Mouse (Mus musculus): Measurements from ENCODE around the gene Plcb1. TPM values are rescaled to one million over a fixed set of nuclear protein-coding genes. Genes with fewer than 3 reads are reported as not detected.

Gene Plcb1
- polyA plus RNA-seq, 1 experiment from 2014 or later = 5.2 TPM

DNA sequence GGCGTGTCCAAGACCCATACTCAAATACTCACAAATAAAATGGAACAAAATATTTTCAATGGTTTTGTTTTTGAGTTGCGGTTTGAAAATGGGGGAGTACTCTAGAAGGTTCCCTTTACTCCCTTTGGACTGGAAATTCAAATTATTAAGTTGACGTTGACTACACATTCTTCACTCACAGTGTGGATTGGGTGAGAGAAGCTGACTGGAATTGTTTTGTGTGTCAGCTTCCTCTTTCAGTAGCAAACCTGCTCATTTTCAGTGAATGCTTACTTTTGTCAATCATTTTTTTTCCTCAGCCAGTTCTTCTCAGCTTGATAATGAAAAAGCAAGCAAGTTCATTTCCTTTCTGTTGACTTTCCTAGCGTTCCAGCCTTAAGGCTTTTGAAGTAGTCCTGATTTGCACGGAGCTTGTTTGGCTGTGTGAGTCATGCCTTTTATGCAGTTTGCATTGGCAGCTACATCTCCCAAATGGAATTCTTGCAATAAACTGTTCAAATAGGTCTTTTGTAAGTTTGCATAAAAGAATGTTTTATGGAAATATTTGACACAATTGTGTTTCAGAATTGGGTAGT lies 306.8 kb downstream of the Plcb1 start:
- no peak for ATAC-seq (replicated peaks; ENCODE audit: insufficient number of reproducible peaks, insufficient read depth, low FRiP score, low read depth)

DNA sequence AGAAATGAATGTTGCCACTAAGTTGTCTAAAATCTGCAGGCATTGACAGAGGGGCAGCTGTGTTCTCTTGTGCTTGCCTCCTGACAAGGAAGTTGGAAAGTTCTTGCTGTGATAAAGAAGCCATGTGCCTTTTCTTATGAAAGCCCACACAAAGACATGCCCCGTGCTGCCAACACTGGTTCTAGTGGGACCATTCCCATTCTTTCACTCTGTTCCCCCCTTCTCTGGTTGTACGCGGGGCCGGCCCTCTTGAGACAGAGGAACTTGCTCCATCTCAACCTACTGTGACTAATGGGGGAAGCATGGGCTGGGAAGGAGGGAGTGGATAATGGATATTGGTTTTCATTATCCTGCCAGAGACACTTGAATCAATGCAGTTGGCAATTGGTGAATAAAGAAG lies 315.4 kb downstream of the Plcb1 start:
- H3K9ac ChIP-seq = no peak overlapping the region
- H3K36me3 ChIP-seq = no peaks in the 10 kb centered on the region
- H3K27me3 ChIP-seq = no peaks in the 10 kb centered on the region
- ATAC-seq (replicated peaks; ENCODE audit: insufficient number of reproducible peaks, insufficient read depth, low FRiP score, low read depth) = no peak
- no peak overlapping the region for H3K4me3 ChIP-seq
- H3K27ac ChIP-seq = no peak overlapping the region
- H3K9me3 ChIP-seq (replicated peaks) = no peaks in the 10 kb centered on the region
- H3K4me1 ChIP-seq (replicated peaks) = no peaks in the 10 kb centered on the region
- no peak overlapping the region for H3K4me2 ChIP-seq
- 79% methylated on average over 4 of the region's 4 CpGs for WGBS

More for the DNA sequence above, 306.8 kb downstream of the Plcb1 start:
- Histone ChIP-seq H3K36me3 (no peaks in the 10 kb centered on the region), H3K27ac (no peak overlapping the region), H3K4me1 (replicated peaks) (no peaks in the 10 kb centered on the region), H3K4me2 (no peak overlapping the region), H3K9me3 (replicated peaks) (no peaks in the 10 kb centered on the region), H3K9ac (no peak overlapping the region), H3K4me3 (no peak overlapping the region), H3K27me3 (no peaks in the 10 kb centered on the region)
- WGBS = 64% methylated on average over 5 of the region's 5 CpGs

DNA sequence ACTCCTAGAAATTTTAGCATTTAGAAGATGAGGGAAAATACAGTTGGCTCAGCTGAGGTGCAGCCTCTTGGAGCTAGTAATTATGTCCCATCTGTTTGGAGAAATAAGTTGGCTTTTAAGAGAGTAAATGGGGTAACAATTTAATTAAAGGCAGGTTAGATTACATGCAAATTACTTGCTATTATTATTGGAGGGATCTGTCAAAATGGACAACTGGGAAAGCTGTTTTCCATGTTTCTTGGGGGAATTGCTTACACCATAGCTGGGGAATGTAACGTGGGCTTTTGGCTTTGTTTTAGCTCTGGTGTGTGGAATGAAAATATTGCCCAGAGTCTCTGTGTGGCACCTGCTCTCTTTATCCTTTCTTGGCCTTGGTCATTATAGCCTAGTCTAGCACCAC lies 316.1 kb downstream of the Plcb1 start:
- 88% methylated on average over 1 of the region's 1 CpGs for WGBS

DNA sequence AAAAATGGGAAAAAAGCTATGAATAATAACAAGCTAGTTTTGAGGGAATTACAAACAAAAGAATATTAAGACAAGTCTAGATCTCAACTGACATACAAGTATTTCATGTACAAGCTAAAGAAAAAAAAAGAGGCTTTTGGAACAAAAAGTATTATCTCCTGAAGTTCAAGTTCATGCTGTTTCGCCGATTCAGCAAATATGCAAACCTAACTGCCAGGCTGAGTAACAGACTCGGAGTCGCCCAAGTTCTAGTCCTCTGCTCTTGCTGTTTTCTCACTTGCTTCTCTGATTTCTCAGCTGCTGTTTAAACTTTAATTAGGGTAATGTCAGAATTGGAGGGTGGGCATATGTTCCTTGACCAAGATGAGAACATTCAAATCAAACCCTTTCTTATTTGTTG lies 320.8 kb downstream of the Plcb1 start:
- no peak for ATAC-seq (replicated peaks; ENCODE audit: insufficient number of reproducible peaks, insufficient read depth, low FRiP score, low read depth)
- Histone ChIP-seq H3K4me3 (no peak overlapping the region), H3K4me2 (no peak overlapping the region), H3K27ac (no peak overlapping the region), H3K9me3 (replicated peaks) (no peaks in the 10 kb centered on the region), H3K27me3 (no peaks in the 10 kb centered on the region), H3K9ac (no peak overlapping the region), H3K36me3 (no peaks in the 10 kb centered on the region), H3K4me1 (replicated peaks) (no peaks in the 10 kb centered on the region)
- WGBS = 96% methylated on average over 4 of the region's 4 CpGs

More for the DNA sequence above, 316.1 kb downstream of the Plcb1 start:
- Histone ChIP-seq H3K9me3 (replicated peaks) (no peaks in the 10 kb centered on the region), H3K36me3 (no peaks in the 10 kb centered on the region), H3K4me3 (no peak overlapping the region), H3K4me1 (replicated peaks) (no peaks in the 10 kb centered on the region), H3K4me2 (no peak overlapping the region), H3K27me3 (no peaks in the 10 kb centered on the region), H3K27ac (no peak overlapping the region), H3K9ac (no peak overlapping the region)
- ATAC-seq (replicated peaks; ENCODE audit: insufficient number of reproducible peaks, insufficient read depth, low FRiP score, low read depth) = no peak

DNA sequence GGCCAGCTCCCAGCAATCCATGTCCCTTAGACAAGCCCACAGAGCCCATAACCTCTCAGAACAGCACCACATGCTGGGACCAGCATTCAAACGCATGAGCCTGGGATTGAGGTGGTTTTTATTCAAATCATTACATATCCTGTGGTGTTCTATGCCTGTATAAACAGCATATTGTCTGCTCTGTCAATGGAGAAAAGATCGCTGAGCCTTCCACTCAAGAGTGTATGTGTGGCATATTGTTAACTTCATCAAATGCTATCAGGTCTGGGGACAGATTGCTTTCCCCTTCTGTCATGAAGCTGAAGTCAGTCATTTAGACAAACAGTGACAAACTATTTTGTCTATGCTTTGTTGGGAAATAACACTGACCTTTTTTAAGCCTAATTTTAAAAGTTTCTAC lies 322.7 kb downstream of the Plcb1 start:
- no peak for ATAC-seq (replicated peaks; ENCODE audit: insufficient number of reproducible peaks, insufficient read depth, low FRiP score, low read depth)
- Histone ChIP-seq H3K9ac (no peak overlapping the region), H3K9me3 (replicated peaks) (no peaks in the 10 kb centered on the region), H3K36me3 (no peaks in the 10 kb centered on the region), H3K27me3 (no peaks in the 10 kb centered on the region), H3K4me1 (replicated peaks) (no peaks in the 10 kb centered on the region), H3K27ac (no peak overlapping the region), H3K4me2 (no peak overlapping the region), H3K4me3 (no peak overlapping the region)
- WGBS = 65% methylated on average over 2 of the region's 2 CpGs

DNA sequence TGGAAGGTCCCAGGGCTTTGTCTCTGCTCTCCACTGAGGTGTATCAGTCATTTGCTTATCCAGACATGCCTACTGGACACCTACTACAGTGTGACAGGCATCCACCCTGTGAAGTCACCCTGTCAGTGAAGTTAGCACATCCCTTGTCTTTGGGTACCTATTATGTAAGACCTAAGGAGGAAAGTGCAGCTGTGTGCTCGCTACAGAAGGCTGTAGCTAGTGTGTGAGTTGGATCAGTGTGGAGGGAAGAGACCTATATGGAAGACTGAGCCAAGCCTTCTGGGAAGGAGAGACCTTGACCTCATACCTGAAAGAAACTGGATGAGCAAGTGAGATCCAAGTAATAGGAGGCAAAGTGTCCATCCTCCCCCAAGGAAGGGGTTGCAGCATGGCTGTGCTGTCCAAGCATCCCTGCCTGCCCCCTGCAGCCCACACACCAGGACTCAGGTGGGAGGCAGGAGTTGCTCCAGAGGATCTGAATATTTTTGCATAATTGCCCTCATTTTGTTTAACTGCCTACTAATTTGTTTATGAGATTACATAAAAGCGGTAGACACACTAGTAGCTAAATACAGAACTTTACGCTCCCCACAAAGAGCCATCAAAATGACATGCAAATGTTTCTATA lies 328.7 kb downstream of the Plcb1 start:
- H3K4me3 ChIP-seq = no peak overlapping the region
- H3K36me3 ChIP-seq = no peaks in the 10 kb centered on the region
- H3K27me3 ChIP-seq = no peaks in the 10 kb centered on the region
- H3K4me1 ChIP-seq (replicated peaks) = no peaks in the 10 kb centered on the region
- no peaks in the 10 kb centered on the region for H3K9me3 ChIP-seq (replicated peaks)
- no peak overlapping the region for H3K9ac ChIP-seq
- 83% methylated on average over 3 of the region's 3 CpGs for WGBS
- no peak overlapping the region for H3K4me2 ChIP-seq
- no peak overlapping the region for H3K27ac ChIP-seq
- no peak for ATAC-seq (replicated peaks; ENCODE audit: insufficient number of reproducible peaks, insufficient read depth, low FRiP score, low read depth)

DNA sequence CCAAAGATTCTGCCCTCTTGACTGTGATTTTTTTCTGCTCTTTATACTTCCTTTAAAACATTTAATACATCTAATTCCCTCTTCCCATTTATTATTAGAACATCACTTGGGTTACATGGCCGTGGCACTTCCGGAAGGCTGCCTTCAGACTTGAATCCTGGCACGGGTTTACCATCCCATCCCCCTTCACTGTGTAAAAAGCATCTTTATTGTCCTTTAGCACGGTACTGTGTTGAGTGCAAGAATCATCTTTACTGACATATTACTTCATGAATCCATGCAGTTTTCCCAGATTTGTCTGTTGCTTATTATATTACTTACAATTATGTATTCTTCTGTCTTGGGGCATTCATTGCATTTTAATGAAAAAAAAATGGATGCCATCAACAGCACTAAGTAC lies 337.2 kb downstream of the Plcb1 start:
- no peaks in the 10 kb centered on the region for H3K36me3 ChIP-seq
- 77% methylated on average over 4 of the region's 4 CpGs for WGBS
- H3K27me3 ChIP-seq = no peaks in the 10 kb centered on the region
- no peak overlapping the region for H3K9ac ChIP-seq
- no peaks in the 10 kb centered on the region for H3K9me3 ChIP-seq (replicated peaks)
- no peak for ATAC-seq (replicated peaks; ENCODE audit: insufficient number of reproducible peaks, insufficient read depth, low FRiP score, low read depth)
- H3K4me2 ChIP-seq = no peak overlapping the region
- H3K4me3 ChIP-seq = no peak overlapping the region
- H3K4me1 ChIP-seq (replicated peaks) = no peaks in the 10 kb centered on the region
- no peak overlapping the region for H3K27ac ChIP-seq

DNA sequence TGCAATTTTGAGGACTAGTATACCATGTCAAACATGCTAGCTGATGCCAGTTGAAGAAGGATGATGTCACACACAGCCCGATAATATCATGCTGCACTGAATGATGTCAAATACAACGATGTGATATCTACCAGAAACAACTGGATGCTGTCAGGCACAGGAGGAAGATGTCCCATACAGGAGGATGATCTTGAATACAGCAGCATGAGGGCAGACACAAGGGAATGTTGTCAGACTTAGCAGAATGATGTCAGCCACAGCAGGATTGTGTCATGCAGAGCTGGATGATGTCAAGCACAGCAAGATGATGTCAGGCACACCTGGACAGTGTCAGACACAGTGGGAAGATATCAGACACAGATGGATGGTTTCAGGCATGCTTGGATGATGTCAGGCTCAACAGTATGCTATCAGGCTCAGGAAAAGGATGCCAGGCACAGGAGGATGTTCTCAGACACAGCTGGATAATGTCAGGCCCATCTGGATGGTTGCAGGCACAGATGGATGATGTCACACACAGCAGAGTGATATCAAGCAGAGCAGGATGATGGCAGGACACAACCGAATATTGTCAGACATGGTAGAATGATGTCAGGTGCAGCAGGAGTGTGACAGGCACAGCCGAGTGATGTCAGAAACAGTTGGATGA lies 338.0 kb downstream of the Plcb1 start:
- no peak for ATAC-seq (replicated peaks; ENCODE audit: insufficient number of reproducible peaks, insufficient read depth, low FRiP score, low read depth)
- no peaks in the 10 kb centered on the region for H3K9me3 ChIP-seq (replicated peaks)
- H3K27ac ChIP-seq = no peak overlapping the region
- no peak overlapping the region for H3K9ac ChIP-seq
- no peaks in the 10 kb centered on the region for H3K36me3 ChIP-seq
- no peaks in the 10 kb centered on the region for H3K27me3 ChIP-seq
- 62% methylated on average over 4 of the region's 4 CpGs for WGBS
- H3K4me2 ChIP-seq = no peak overlapping the region
- no peak overlapping the region for H3K4me3 ChIP-seq
- no peaks in the 10 kb centered on the region for H3K4me1 ChIP-seq (replicated peaks)

DNA sequence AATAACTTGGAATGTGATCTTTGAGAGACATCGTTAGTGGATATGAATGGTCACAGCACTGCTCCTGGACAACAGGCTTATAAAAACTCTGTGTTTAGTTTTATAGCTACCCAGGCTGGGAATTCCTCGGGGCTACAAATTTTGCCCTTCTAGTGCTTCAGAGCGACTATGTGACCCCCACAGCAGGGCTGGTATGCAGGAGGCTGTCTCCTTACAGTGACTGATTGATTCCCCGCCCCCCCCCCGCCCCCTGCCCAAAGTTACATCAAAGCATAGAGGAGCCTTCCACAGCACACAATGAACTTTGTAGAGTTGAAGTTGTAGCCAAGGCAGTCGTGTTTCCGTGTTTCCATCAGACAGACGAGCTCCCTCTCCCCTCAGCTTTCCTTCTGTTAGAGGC lies 354.7 kb downstream of the Plcb1 start:
- 13% methylated on average over 8 of the region's 8 CpGs for WGBS
- peaks cover 2% of the 10 kb centered on the region; the same call in 1 of the 2 replicates for H3K4me1 ChIP-seq (replicated peaks)
- H3K27ac ChIP-seq = no peak overlapping the region
- peak overlapping the region; percentile 15; the same call in 1 of the 2 replicates for H3K4me2 ChIP-seq
- no peak for ATAC-seq (replicated peaks; ENCODE audit: insufficient number of reproducible peaks, insufficient read depth, low FRiP score, low read depth)
- no peak overlapping the region for H3K4me3 ChIP-seq
- no peaks in the 10 kb centered on the region for H3K9me3 ChIP-seq (replicated peaks)
- no peaks in the 10 kb centered on the region for H3K27me3 ChIP-seq
- no peak overlapping the region for H3K9ac ChIP-seq
- H3K36me3 ChIP-seq = no peaks in the 10 kb centered on the region

DNA sequence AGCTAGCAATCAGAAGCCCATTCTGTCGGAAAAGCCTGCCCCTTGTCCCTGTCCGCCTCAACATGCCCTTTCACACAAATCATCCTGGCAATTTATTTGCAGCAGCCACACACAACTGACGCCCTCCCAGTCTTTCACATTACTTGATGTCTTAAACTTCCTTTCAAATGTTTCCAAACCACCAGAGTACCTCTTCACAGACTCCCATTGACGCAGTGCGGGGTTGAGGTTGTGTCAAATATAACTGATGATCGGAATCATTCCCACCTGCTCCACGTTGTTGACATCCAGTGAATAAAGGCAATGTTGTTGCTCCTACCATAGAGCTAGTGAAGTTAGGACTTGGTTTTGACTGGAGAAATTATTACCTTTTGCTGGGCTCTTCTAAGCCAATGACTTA lies 366.4 kb downstream of the Plcb1 start:
- no peak for ATAC-seq (replicated peaks; ENCODE audit: insufficient number of reproducible peaks, insufficient read depth, low FRiP score, low read depth)
- 81% methylated on average over 7 of the region's 7 CpGs for WGBS
- Histone ChIP-seq H3K9ac (no peak overlapping the region), H3K4me2 (no peak overlapping the region), H3K27me3 (no peaks in the 10 kb centered on the region), H3K4me3 (no peak overlapping the region), H3K27ac (no peak overlapping the region), H3K36me3 (no peaks in the 10 kb centered on the region), H3K4me1 (replicated peaks) (no peaks in the 10 kb centered on the region), H3K9me3 (replicated peaks) (no peaks in the 10 kb centered on the region)

DNA sequence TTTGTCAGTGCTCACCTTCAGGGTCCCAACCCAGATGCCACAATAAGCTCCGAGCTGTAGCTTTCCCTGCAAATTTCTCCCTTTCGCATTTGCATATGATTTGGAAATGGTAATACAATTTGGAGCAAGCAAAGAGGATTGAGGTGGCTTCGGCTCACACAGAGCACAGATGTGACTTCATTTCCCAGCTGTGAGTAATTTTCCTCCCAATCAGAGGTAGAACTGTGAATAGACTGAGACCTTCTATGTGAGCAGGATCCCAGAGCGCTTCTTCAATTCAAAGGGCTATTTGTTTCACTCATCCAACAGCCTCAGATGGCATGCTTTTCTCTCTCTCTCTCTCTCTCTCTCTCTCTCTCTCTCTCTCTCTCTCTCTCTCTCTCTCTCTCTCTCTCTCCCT lies 367.4 kb downstream of the Plcb1 start:
- Histone ChIP-seq H3K4me1 (replicated peaks) (no peaks in the 10 kb centered on the region), H3K27ac (no peak overlapping the region), H3K9me3 (replicated peaks) (no peaks in the 10 kb centered on the region), H3K9ac (no peak overlapping the region), H3K36me3 (no peaks in the 10 kb centered on the region), H3K27me3 (no peaks in the 10 kb centered on the region), H3K4me2 (no peak overlapping the region), H3K4me3 (no peak overlapping the region)
- no peak for ATAC-seq (replicated peaks; ENCODE audit: insufficient number of reproducible peaks, insufficient read depth, low FRiP score, low read depth)
- 78% methylated on average over 4 of the region's 4 CpGs for WGBS

DNA sequence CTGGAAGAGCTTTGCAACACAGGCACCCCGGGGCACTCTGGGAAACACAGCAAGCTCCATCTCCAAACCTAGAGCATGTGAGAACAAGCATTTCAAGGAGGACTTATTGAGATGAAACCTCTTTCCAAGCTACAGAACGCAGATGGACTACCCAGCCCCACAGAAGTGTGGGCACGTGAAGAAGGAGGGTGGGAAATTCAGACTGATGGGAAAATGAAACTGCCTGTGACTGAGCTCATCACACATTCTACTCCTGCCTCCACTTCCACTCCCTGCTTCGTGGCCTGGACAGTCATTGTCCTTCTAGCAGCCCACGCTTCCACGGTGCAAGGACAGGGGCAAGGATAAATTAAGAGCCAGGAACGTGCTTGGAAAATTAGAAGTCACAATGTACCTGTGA lies 370.2 kb downstream of the Plcb1 start:
- Histone ChIP-seq H3K4me3 (no peak overlapping the region), H3K27me3 (no peaks in the 10 kb centered on the region), H3K27ac (no peak overlapping the region), H3K9me3 (replicated peaks) (no peaks in the 10 kb centered on the region), H3K36me3 (no peaks in the 10 kb centered on the region), H3K4me1 (replicated peaks) (no peaks in the 10 kb centered on the region), H3K4me2 (no peak overlapping the region), H3K9ac (no peak overlapping the region)
- 69% methylated on average over 7 of the region's 7 CpGs for WGBS
- no peak for ATAC-seq (replicated peaks; ENCODE audit: insufficient number of reproducible peaks, insufficient read depth, low FRiP score, low read depth)
